Mouse (Mus musculus) CD4-positive helper T cell, adult 2 months (primary cell): ENCODE measurements around the gene Kir3dl2.
"Not testable (repeated sequence)": the region's sequence is repeated elsewhere in the genome, so short reads cannot be mapped to it uniquely, and the experiment has no call there.

Experiments
- DNase-seq: peaks from one replicate; pipeline ENCODE4 v3.0.0-alpha.2; 2012; ENCODE audit warnings: low read depth, missing footprints, low spot score

Gene Kir3dl2

DNA sequence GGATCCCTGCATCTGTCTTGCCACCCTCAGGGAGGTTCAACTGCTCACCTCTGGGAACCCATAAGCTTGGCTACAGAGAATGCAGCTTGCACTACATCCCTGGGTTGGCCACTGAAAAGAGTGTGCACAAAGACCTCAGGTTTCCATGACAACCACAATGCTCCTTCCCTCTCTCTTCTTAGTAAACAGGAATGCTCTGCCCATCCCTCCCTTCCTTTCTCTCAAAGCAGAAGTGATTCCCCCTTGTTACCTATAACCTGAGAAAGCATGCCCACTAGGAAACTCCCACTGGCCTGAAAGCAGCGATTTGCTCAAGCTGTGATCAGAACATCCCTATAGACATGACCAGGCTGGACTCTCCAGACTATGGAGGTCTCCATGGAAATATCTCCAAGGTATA lies at the start of gene Kir3dl2:
Gene Kir3dl2, minus strand, starts transcription at position 101 of the 400 bp plus-strand sequence.
- DNase-seq, result not testable (repeated sequence)

DNA sequence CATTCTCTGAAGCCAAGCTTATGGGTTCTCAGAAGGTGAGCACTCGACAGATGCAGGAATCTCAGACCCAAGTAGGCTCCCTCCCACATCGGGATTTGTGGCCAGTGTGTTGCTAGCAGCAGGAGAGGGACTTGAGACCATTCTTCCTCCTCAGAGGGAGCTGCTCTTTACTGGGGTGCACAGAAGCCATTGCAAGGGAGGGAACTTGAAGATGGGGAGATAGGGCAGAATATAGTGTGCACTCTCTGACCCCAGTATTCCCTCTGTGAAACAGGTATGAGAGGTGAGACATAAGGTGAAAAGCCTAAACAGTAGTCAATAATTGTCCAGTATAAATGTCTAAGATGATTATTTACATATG lies 47.0 kb upstream of the Kir3dl2 start:
- DNase-seq, result no peak

DNA sequence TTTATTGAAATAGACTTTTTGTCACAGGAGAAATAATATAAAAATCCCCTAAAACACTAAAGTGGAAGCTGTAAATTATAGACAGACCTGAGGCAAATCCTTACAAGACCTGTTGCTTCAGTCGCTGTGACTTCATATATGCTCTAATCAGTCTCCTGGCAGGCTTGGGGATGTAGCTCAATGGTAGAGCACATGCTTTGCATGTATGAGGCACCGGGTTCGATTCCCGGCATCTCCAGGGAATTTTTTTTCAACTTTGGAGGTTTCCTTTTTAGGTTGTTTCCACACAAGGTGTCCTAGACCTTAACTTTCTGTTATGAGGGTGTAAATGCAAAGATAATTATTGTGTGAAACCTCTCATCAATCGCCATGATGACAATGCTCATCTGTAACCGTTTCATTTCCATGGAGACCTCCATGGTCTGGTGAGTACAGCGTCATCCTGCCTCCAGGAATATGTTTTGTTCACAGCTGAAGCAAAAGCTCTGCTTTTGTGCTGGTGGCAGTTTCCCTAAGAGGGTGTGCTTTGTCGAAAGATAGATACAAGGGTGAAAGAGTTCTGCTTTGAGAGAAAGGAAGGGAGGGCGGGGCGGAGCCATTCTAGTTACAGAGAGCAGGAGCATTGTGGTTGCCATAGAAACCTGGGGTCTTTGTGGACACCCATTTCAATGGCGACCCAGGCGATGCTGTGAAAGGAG lies 46.5 kb upstream of the Kir3dl2 start, which contains the start of gene Tceal3:
Gene Tceal3, plus strand, starts transcription at position 644 of the 698 bp plus-strand sequence.
- DNase-seq, result no peak

DNA sequence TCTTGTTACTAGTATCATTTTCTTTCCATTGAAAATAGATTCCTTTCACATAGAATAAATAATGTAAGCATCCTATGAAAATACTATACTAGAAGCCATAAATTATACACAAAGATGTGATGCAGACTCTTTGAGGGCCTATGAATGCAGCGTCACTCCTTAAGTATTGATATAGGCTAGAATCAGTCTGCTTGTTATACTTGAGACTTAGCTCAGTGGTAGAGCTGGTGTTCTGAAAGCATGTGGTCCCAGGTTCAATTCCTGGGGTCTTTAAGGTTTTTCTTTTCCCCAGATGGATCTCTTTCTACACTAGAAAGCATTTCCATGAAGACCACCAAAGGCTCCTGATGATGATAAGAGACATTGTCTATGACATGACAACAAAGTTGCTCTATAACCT lies 40.8 kb upstream of the Kir3dl2 start:
- no peak for DNase-seq

DNA sequence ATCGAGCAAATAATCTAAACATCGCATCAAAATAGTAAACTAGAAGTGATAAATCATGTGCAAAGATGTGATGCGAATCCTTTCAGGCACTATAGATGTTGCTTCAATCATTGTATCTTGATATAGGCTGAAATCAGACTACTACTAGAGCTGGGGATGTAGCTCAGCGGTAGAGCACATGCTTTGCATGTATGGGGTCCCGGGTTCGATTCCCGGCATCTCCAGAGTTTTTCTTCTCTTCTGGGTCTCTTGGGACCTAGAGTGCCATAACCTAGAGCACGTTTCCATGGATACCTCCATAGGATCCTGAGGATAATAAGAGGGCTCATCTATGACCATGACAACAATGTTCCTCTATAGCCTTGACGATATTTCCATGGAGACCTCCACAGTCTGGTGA lies 25.2 kb upstream of the Kir3dl2 start:
- not testable (repeated sequence) for DNase-seq

DNA sequence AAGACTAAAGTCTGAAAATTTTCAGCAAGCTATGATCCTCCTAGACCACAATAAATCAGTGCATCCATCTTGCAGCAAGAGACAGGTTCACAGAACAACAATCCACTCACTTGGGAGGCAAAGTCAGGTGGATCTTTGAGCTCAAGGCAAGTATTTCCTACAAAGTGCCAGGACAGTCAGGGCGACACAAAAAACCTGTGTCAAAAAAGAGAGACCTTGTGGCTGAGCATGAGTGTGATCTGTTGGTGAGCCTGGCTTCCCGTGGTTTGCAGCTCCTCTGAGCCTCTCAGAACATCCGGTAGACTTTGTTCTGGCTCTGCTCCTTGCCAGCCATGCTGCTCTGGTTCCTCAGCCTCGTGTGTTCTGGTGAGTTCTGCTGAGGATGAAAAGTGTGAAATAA lies 26.2 kb downstream of the Kir3dl2 start, which contains the start of gene Kir3dl1:
Gene Kir3dl1, plus strand, starts transcription at position 301 of the 400 bp plus-strand sequence.
- DNase-seq, result not testable (repeated sequence)
